Mouse (Mus musculus) spleen, adult 12 weeks (tissue): Measurements from ENCODE around the gene Upk1b.

Source experiments
- DNase-seq: peaks from one replicate; pipeline ENCODE4 v3.0.0; 2022; ENCODE audit warnings: low spot score

Upk1b gene

DNA sequence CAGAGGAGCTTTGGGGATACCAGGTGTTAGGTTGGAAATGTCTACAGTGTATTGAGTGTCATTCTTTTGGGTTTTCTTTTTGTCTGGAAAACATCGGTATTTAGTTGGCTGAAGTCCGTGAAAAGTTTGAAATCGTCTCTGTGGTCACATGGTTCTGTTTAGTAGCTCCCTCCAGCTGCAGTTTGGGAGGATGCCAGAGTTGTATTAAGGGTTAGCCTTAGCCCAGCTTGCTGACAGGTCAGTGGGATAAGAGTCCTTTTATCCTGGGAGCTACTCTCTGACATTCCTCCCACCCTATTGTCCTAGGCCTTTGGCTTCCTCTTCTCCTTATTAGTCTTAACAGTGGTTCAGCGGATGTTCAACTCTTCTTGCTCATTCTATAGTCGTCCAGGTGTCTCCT is 38.2 kb downstream of the Upk1b start:
- no peak for DNase-seq

- DNase-seq = no peak
These were observed 39.2 kb downstream of the Upk1b start for GRCm38 (mm10) chr16:38760834-38761375.

GRCm38 (mm10) chr16:38760239-38760638 is 39.9 kb downstream of the Upk1b start:
- no peak for DNase-seq

GRCm38 (mm10) chr16:38758104-38758861 is 41.8 kb downstream of the Upk1b start:
- no peak for DNase-seq

- no peak for DNase-seq
These were observed 42.5 kb downstream of the Upk1b start for GRCm38 (mm10) chr16:38757626-38758025.

GRCm38 (mm10) chr16:38756572-38756971 is 43.6 kb downstream of the Upk1b start:
- DNase-seq = no peak

GRCm38 (mm10) chr16:38756177-38756503 is 44.0 kb downstream of the Upk1b start:
- no peak for DNase-seq

DNA sequence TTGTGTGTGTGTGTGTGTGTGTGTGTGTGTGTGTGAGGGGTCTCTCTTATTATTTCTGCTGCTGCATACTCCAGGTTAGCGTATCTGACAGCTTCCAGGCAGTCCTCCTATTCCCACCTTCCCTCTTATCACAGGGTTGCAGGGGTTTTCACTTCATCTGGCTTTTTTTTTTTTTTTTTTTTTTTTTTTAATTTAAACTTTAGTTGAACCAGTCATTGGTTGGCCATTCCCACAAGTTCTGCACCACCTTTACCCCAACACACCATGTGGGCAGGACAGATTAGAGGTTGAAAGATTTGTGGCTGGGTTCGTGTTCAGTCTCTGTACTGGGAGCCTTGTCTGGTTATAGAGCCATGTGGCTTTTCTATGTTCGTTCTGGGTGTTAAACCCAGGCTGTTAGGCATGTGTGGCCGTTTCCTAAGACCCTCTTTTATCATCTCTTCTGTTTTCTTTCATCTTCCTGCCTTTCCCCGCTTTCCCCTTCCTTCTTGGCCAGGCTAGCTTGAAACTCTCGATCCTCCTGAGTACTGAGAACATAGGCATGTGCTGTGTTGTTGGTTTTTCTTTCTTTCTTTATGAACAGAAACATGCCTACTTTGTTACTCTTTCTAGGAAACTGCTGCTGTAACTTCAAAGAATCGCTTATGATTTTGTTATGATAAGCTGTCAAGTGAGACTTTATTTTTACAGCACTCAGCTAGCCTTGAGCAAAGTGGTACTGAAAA is 44.5 kb downstream of the Upk1b start:
- no peak for DNase-seq

DNA sequence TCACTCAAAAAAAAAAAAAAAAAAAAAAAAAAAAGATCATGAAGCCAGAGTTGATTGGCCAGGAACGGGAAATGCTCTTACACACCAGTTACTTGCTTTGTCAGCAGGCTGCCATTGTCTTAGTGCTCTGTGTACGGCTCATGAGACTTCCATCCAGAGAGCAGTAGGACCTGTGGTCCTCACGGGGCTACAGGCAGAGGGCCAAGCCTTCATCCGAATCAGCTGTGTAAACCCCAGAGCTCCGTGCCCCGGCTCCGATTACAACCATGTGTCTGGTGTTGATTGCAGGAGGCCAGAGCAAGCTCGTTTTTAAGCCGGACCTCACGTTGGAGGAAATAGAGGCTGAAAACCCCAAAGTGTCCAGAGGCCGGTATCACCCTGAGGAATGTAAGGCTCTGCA is 46.5 kb downstream of the Upk1b start:
- no peak for DNase-seq

GRCm38 (mm10) chr16:38750803-38751202 is 49.3 kb downstream of the Upk1b start:
- DNase-seq = no peak

DNA sequence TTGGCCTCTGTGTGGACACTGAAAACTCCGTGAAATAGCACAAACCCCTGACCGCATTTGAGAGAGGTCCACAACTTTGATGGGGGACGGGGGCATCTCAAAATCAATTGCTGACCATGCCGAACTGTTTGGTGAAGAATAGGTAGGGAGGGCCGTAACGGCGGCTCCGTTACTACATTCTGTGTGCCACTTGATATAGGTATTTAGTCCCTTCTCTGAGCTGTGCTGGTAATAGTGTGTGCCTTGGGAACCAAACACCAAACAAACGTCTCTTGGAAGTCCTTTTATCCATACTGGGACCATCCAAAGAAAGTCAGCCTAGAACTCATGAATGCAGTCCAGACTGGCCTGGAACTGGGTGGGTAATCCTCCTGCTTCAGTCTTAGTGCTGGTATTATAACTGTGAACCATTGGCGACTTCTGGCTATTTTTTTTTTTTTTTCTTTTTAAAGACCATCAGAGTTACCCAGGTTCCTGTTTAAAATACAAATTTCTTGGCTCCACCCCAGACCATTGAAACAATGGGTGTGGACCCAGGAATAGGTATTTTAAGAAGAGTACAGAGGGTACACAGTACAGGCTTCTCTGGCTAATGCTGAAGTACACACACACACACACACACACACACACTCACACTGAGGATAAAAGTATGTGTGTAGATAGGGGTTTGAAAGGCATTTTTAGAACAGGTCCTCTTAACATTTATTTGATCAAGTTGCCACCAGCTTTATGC is 56.0 kb downstream of the Upk1b start:
- no peak for DNase-seq

DNA sequence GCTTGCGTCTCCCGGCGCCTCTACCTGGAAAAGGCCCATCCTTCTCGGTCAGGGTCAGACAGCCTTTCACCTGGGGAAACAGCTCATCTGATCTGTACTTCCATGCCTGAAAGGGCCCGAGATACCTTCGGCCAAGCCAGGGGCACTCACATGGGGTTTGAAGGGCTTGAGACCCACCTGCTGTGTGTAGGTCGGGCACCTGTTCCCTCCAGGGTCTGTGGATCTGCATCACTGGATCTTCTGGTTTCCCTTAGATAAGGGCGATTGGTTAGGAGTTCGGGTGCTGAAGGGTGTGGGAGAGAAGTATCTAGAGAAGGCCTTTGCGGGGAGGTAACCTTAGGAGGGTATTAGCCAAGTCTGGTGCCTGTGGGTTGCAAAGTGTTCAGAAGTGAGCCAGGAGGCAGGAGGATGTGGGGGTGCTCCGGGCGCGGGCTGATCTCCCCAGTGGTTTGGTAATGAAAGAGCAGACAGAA is 57.4 kb downstream of the Upk1b start:
- DNase-seq = no peak

- no peak for DNase-seq
These were observed 57.9 kb downstream of the Upk1b start, which contains the start of gene B4galt4 for GRCm38 (mm10) chr16:38742113-38742658. Gene B4galt4, plus strand, starts transcription at chr16:38742264.

GRCm38 (mm10) chr16:38741204-38741903 is 58.8 kb downstream of the Upk1b start:
- no peak for DNase-seq

DNA sequence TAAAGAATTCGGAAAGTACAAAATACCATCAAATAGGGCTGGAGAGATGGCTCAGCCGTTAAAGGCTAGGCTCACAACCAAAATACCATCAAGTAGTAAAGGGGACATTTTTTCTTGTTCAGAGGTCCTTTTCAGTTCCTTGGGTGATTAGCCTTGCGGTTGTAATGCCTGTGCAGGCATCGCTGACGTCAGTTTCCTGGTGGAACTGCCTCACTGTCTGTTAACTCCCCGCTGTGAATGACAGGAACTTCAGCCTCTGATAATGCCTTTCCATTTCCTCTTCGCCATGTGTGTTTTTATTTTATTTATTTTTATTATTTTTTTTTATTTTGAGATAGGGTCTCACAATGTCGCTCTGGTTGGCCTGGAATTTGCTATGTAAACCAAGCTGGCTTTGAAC is 69.2 kb downstream of the Upk1b start:
- DNase-seq = no peak

DNA sequence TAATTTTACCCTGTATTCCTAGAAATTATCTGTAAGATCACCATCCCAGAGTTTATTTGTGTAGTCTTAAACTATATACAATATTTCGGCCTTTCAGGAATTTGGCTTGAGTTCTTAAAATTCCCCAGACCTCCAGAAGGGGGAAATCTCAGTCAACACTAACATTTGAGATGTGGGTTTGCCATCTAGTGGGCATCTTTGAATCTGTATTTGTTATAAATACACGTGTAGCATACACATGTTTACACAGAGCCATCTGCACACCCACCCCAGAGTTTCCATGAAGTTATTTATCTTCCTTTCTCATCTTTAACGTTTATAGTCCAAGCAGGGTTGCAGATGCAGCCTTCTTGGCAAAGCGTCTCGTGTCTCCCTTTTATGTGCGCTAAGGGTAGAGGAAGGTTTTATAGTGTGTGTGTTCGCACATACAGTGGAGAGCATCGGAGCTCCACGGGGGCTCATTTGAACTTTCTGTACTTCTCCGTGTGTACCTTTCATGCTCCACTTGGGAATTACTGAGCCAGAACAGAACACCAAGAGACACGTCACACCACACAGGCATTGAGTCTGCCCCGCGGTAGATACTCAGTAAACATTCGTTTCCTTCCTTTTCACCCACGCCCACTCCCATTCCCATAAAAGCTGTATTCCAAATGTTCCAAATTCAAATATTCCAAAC is 70.4 kb downstream of the Upk1b start:
- no peak for DNase-seq

DNA sequence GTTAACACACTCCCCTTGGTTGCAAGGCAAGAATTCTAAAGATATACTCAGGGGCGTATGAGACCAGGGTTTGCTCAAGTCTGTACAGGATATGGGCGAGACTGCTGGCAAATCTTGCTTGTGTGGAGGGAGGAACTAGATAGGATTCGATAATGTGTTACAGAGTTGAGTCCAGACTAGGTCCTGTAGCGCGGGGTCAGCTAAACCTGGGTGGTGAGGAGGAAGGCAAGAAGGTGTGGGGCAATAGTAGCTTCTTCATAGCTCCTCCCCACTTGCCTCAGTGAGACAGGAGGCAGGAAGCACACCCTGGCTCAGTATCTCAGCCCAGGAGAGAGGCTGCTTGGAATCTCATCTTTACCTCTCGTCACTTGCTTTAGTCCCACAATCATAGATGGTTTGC is 71.0 kb downstream of the Upk1b start:
- no peak for DNase-seq

GRCm38 (mm10) chr16:38728576-38729132 is 71.5 kb downstream of the Upk1b start:
- DNase-seq = no peak

GRCm38 (mm10) chr16:38724974-38725373 is 75.2 kb downstream of the Upk1b start:
- DNase-seq = no peak

DNA sequence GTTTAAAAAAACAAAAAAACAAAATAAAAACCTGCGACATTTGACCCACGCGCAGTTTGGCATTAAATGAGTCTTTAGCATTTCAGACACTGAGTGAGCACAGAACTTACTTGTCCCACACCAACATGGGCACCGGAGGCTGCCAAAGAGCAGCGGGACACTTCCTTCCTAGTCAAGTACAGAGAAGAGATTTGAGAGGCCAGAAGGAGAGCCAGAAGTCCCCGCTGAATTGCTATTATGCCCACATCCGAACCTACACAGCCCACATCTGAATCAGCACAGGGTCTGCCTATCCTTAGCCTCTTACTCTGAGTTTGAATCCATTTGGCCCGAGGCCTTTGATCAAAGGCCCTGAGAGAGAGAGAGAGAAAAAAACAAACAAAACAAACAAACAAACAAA is 75.9 kb downstream of the Upk1b start:
- DNase-seq = no peak
